Mouse (Mus musculus): Measurements from ENCODE around the gene Hoxd9. TPM values are rescaled to one million over a fixed set of nuclear protein-coding genes. Genes with fewer than 3 reads are reported as not detected.
A peak's percentile ranks its signal among the peaks of the same experiment; 100 is the strongest.

Hoxd9 gene
- total RNA-seq, 2 experiments from 2014 or later, result not detected

DNA sequence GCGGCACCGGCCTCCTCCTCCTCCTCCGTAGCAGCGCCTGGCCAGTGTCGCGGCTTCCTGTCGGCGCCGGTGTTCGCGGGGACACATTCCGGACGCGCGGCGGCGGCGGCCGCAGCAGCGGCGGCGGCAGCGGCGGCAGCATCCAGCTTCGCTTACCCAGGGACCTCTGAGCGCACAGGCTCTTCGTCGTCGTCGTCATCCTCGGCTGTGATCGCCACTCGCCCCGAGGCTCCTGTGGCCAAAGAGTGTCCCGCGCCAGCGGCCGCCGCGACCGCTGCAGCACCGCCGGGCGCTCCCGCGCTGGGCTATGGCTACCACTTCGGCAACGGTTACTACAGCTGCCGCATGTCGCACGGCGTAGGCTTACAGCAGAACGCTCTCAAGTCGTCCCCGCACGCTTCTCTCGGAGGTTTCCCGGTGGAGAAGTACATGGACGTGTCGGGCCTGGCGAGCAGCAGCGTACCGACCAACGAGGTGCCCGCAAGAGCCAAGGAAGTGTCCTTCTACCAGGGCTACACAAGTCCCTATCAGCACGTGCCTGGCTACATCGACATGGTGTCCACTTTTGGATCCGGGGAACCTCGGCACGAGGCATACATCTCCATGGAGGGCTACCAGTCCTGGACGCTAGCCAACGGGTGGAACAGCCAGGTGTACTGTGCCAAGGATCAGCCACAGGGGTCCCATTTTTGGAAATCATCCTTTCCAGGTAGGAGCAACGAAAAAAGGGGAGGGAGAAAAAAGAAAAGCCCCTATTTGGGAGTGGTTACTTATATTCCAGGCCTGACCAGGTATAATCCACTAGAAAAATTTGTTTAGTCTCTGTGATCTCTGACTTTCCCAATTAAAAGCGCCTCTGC is 28.9 kb upstream of the Hoxd9 start:
- no peak for DNase-seq (ENCODE audit: extremely low spot score in 1 of 2, low spot score in 1 of 2)

DNA sequence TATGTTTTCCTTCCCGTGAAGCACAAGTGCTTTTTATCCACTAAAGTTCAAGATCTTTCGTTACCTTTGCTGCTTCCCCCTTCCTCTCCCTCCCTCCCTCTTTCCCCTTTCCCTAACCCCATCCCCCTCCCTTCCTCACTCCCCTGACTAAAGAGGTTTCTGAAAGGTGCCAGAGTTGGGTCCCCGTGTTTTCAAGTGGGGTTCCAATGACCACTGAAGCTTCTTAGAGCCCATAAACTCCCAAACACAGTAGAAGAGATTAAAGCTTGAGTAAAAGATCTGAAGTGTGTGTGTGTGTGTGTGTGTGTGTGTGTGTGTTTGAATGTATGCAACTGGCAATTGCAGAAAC is 28.3 kb upstream of the Hoxd9 start:
- DNase-seq (ENCODE audit: extremely low spot score in 1 of 2, low spot score in 1 of 2), result no peak

DNA sequence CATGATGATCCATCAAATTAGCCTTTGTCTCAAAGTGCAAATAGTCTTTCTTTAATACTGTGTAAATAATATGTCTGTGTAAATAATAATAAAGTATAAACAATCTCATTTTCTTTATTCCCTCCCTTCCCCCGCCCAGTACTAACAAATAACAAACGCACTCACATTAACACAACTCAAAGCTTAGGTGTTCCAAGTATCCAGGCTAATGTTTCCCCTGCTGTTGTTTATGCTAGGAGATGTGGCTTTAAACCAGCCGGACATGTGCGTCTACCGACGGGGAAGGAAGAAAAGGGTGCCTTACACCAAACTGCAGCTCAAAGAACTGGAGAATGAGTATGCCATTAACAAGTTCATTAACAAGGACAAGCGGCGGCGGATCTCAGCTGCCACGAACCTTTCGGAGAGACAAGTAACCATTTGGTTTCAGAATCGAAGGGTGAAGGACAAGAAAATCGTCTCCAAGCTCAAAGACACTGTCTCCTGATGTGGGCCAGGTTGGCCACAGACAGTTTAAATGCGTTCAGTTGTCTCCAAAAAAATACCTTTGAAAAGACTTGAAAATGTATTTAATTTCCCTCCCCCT is 27.8 kb upstream of the Hoxd9 start:
- DNase-seq (ENCODE audit: extremely low spot score in 1 of 2, low spot score in 1 of 2), result no peak

DNA sequence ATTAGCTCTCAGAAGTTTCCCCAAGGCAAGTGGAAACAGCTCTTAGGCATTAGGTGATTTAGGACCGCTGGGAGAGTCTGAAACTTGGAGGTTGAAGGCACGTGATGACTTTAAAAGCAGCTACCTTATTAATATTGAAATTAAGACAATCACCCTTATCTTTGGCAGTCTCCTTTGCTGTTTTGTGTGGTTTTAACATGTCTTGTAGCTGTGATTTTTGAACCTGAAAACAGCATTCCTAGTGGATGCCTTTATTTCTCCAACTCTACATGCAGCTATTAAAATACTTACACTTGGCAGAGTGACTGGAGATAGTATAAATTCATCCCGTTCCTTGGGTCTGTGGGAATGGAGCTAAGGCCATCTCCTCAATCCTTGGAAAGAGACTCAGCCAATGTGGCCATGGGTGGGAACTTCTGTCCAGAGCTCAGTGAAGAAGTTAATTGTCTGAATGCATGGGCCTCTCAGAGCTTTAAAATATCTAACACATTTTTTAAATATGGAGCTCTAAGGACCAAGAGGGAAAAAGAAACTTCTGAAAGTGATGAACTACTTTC is 26.8 kb upstream of the Hoxd9 start:
- no peak for DNase-seq (ENCODE audit: extremely low spot score in 1 of 2, low spot score in 1 of 2)

DNA sequence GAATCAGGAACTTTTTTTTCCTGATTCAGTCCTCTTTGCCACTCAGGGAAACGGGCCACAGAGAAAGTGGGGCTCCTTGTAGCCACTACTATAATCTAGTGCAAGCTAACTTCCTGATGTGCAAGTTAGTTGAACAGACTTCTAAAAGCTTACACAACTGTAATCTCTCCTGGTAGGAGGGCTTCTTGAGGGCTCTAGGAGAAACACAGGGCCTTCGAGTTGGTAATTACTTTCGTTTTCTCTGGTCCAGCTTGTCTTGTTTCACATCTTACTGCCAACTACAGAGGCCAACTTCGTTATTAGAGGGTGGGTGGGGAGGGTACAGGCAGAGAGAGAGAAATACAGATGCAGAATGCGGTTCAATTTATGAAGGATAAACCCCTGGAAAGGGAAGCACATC is 25.7 kb upstream of the Hoxd9 start:
- no peak for DNase-seq (ENCODE audit: extremely low spot score in 1 of 2, low spot score in 1 of 2)

DNA sequence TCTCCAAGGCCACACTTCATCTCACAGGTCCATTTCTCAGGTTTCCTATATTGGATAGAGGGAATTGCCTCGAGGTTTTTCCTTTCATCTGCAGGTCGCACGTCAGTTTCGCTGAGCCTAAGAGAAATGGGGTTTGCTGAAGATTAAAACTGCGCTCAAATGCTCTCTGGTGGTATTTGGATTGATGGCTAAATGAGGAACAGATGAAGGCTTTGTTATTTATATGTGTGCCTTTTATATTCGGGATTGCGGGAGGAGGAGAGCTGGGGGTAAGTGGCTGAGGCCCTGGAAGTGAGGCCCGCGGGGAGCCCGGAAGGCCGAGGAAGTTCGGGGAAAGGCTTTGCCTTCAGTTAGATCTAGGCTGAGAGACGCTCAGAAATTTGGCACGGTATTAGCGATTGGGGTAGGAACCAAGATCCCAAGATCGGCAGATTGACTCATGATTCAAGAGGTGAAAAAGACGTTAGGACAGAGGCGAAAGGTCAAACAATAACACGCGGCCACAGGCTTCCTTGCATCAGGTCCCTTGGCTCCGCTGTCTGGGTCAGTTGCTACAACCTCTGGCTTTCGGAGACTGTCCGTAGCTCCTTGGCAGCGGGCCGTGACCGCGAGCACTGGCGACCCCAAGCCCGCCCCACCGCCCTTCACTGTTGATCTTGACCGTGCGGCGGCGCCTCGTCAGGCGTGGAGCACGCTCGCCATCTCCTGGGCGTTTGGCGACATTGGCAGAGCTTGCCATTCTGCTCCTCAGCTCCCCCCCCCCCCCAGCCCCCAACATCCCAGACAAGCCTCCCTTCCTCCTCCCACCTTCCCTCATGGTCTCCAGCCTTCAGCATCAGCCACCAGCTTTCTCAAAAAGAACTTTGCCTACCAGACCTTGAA is 24.8 kb upstream of the Hoxd9 start:
- peak in 1 of 2 experiments; percentile 44 for DNase-seq (ENCODE audit: extremely low spot score in 1 of 2, low spot score in 1 of 2)

DNA sequence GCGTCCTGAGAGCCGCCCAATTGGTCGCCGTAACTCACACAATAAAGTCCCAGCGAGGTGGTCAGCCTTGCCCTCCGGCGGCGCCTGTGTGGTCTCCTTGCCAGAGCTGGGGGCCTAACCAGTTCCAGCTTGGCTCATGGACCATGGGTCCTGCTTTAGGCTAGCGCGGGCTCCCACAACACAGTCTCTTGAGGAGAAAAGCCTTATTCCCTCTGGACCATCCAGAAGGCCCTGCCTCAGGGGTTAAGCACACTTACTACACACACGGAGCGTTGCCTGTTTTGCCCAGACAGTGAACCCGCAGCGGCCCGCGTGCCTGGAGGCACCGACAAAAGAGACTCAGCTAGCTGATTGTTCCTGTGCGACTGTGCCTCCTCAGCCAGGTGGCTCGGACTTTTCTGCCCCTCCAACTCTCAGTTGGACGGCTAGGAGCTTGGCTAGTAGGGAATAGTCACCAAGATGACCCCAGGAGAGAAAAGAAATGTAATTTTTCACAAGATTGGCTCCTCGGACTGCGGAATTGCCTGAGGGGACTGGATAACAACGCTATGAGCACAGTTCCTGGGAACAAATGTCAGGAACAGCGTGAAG is 23.6 kb upstream of the Hoxd9 start:
- DNase-seq (ENCODE audit: extremely low spot score in 1 of 2, low spot score in 1 of 2), result no peak

DNA sequence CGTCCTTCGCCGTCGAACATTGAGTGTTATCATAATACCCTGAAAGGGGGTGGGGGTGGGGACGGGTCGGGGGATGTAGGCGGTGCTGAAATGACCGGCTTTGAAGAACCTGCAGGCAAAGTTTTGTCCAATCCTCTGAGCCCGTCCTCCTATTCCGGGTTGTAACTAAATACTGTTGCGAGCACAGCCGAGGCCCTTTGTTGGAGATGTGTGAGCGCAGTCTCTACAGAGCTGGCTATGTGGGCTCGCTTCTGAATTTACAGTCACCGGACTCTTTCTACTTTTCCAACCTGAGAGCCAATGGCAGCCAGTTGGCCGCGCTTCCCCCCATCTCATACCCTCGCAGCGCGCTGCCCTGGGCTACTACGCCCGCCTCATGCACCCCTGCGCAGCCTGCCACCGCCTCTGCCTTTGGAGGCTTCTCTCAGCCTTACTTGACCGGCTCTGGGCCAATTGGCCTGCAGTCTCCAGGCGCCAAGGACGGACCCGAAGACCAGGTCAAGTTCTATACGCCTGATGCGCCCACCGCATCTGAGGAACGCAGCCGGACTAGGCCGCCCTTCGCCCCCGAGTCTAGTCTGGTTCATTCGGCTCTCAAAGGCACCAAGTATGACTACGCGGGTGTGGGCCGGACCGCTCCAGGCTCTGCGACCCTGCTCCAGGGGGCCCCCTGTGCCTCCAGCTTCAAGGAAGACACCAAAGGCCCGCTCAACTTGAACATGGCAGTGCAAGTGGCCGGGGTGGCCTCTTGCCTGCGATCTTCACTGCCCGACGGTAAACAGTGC is 22.5 kb upstream of the Hoxd9 start, which contains the start of gene Hoxd12:
Gene Hoxd12 (plus strand): TSS at position 133 of the 785 bp plus-strand sequence.
- DNase-seq (ENCODE audit: extremely low spot score in 1 of 2, low spot score in 1 of 2), result no peak

DNA sequence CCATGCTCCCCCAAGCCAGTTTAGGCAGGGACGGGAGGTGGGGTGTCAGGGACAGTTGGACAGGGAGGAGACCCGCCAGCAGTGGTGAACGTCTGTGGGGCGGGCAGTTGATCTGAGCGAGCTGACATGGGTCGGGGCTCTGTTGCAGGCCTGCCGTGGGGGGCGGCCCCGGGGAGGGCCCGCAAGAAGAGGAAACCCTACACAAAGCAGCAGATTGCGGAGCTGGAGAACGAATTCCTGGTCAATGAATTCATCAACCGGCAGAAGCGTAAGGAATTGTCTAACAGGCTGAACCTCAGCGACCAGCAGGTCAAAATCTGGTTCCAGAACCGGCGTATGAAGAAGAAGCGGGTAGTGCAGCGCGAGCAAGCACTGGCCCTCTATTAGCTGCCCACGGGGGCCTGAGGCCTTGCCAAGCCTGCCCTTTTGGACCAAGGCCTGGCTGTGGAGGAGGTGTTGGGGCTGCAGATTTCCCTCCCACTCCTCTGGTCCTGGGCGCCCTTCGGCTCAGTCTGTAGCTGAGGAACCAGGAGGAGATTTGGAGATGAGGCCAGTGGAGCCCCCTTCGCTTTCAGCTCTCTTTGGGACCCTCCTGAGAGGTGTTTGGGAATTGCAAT is 21.8 kb upstream of the Hoxd9 start:
- DNase-seq (ENCODE audit: extremely low spot score in 1 of 2, low spot score in 1 of 2), result no peak

DNA sequence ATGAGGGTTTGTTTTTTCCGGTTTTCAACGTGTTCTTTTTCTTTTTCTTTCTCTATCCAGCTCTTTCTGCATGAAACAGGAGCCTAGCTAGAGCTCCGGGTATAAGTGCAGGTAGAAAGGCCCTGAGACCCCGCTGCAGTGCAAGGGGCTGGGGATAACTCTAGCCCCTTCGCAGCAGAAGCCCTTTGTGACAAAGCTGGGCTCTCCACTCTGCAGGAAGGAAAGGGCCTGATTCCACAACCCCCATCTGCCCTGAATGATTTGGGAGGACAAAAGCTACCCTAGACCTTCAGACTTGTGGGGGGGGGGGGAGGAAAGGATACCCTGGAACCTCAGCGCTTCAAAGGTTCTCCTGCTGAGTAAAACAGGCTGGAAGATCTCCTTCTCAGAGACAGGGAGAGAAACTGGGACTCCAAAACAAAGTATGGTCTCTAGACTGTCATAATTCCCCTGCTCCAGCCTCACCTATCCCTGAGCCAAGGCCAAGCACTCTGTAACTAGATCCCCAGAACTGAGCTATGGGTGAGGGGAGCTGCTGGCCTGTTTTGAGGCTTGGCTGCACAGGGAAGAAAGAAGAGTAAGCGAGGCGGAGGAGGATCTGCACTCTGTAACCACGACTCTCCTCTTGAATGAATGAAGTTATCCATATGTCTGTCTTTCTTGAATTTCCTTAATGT is 21.0 kb upstream of the Hoxd9 start:
- no peak for DNase-seq (ENCODE audit: extremely low spot score in 1 of 2, low spot score in 1 of 2)

DNA sequence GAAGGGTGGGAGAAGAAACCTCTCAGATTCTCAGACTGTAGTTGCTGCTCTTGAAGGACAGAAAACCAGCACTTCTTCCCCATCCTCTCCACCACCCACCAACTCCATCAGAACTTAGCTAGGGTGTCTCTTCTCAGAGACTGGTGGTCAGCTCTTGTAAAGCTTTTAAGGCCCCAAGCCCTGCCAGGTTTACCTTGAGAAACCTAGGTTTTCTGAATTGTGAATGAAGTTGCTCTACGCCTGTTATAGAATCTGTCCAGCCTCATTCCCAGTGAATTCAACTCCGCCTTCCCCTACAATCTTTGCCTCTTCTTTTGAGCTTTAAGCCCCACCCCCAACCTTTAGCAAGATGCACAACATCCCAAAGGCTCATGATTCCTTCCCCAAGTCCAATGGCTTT is 20.4 kb upstream of the Hoxd9 start:
- DNase-seq (ENCODE audit: extremely low spot score in 1 of 2, low spot score in 1 of 2), result no peak

DNA sequence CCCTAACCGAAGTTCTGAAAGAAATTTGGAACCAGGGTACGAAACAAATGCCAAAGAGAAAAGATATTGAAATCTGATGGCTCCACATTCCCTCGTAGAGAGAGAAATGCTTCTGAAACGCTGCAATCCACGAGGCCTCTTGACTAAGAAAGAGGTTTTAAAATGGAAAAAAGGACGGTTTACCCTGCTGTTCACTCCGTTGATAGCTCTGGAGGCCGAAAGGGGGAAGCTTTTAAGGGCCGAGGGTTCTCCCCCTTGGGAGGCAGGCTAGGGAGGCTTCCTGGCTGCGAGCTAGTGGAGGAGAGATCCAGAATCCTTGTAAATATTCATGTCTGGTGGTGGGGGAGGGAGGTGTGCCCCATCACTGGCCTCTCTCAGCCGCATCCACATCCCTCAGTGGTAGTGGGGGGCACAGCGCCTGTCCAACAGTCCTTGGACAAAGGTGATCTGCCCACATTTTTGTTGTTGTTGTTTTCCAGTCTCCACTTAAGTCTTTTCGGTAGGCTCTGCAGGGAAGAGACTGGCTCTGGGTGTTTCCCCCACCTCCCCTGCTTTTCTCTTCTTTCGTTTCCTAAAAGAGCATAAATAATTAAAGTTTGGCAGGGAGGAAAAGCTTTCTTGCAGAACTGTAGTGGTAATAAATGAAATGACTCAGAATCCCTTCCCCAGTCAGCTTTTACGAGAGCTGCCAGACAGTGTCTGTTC is 18.5 kb upstream of the Hoxd9 start, which contains the start of gene Hoxd11:
Gene Hoxd11 (plus strand): TSS at position 667 of the 705 bp plus-strand sequence.
- DNase-seq (ENCODE audit: extremely low spot score in 1 of 2, low spot score in 1 of 2), result no peak

DNA sequence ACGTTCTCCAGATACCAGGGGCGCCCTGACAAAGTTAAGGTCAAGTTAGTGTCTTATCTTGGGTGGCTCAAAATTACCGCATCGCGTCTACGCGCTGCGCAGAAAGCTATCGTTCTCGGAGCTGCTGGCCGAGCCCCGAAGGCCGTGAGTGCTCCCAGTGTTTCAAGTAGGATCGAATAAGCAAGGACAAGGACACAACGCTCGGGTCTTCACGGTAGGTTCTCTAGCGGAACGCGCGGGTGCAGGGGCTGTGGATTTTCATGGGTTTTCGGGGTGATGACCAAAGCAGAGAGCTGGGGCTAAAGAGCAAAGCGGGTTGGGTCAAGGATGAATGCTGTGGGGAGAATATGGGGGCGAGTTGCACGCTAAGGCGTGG is 17.9 kb upstream of the Hoxd9 start:
- DNase-seq (ENCODE audit: extremely low spot score in 1 of 2, low spot score in 1 of 2), result no peak

DNA sequence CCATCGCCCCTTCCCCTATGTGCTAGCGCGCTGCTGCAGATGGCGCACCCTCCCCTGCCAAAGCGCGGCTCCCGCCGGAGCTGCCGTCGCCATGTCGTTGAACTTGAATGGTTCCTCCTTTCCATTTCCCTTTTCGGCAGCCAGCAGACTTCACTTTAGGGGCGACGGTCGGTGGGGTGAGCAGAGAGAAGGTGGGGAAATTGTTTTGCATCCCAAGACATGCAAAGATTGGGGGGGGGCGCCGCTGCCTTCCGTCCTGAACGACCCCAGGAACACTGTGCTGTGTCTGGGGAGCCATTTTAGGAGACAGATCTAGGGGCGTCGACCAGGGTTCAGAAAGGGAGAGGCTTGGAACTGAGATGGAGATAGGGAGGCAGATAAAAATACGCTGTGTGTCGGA is 17.5 kb upstream of the Hoxd9 start:
- no peak for DNase-seq (ENCODE audit: extremely low spot score in 1 of 2, low spot score in 1 of 2)

DNA sequence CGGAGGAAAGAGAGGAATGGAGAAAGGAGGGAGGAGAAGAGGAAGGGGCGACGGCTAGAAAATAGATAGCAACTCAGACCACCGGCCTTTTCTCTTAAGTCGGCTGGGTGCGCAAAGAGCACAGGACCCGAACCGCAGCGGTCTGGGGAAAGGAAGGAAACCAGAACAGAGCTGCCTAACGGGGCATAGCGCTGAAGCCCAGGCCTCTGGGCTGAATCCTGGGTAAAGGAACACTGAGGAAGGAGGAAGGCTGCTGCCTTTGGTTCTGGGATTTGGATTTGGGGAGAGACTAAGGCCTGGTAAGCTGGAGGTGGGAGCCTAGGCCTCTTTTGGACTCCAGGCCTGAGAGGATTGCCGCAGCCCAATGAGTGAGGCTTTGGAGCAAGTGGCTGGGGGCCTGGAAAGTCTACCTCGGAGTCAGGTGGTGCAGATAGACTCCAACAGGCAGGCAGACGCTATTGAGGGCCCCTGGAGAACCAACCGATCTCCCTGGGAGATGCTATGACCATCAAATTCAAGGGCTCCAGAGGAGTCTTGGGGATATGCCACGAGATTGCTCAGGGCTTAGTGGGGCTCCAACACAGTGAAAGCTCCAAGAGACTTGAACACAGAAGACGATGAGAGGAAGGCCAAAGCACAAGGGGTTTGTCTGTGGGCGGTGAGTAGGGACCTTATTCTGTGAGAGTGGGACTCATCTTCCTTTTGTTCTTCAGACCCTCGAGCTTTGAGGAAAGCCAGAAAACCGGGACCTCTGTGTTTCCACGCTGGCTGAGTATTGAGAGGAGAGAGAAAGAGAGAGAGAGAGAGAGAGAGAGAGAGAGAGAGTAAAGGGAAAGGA is 16.7 kb upstream of the Hoxd9 start:
- no peak for DNase-seq (ENCODE audit: extremely low spot score in 1 of 2, low spot score in 1 of 2)

DNA sequence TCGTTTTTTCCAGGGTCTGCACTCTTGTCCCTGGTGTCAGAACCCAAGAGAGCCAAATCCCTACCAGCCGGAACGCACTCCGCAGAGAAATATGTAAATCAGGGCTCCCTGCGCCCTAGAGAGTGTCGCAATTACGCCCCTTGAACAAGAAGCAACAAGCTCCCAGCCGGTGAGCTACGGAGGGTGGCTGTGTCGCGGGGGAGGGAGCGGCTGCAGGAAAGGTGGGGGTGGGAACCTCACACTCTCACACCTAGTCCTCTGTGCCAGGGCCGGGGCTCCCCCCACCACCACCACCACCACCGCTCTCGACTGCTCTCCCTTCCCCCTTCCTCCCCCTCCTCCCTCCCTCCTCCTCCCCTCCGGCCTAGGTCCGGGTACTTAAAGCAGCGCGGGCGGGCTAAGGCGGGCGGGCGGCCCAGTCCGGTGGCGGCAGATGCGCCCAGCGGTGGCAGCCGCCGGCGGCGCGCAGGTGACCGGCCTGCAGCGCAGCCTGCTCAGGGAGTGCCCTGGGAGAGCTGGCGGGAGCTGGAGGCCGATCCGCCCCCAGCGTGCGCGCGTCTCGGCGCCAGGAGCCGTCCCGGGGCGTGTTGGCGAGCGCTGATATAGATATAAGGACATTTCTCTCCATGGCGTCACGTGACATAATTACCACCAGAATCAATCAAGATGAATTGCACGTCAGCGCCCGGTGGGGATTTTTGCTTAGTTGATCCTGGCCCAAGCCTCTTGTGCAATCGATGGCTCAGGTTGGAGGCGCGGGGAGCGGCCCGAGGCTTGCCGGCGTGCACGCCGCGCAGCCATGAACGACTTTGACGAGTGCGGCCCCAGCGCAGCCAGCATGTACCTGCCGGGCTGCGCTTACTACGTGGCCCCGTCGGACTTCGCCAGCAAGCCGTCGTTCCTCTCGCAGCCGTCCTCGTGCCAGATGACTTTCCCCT is 15.7 kb upstream of the Hoxd9 start:
- DNase-seq (ENCODE audit: extremely low spot score in 1 of 2, low spot score in 1 of 2), result no peak

Measured in layer of hippocampus, postnatal 25 days (tissue).